Mouse (Mus musculus): ENCODE data around the gene Tulp1. TPM values are rescaled to one million over a fixed set of nuclear protein-coding genes. Genes with fewer than 3 reads are reported as not detected.

Tulp1 gene
- polyA plus RNA-seq, 1 experiment from 2014 or later, result 1.6 TPM

Other genes with a start within 250 kb of the Tulp1 start
- gene Scube3, start 223.1 kb downstream of the Tulp1 start, polyA plus RNA-seq (2015; fragmentation: Nextera tagmentation; extraction: Ambion mirVana), result 3.0 and 3.6 TPM in 2 replicates
- 43.0 and 44.6 TPM in 2 replicates for gene Zfp523, start 188.1 kb downstream of the Tulp1 start, polyA plus RNA-seq (2015; fragmentation: Nextera tagmentation; extraction: Ambion mirVana)
- gene Def6, start 157.4 kb downstream of the Tulp1 start, polyA plus RNA-seq (2015; fragmentation: Nextera tagmentation; extraction: Ambion mirVana), result 5.8 and 7.0 TPM in 2 replicates
- 1.1 TPM in 2 replicates for gene Ppard, start 132.5 kb downstream of the Tulp1 start, polyA plus RNA-seq (2015; fragmentation: Nextera tagmentation; extraction: Ambion mirVana)
- 25.0 and 25.7 TPM in 2 replicates for gene Fance, start 51.7 kb downstream of the Tulp1 start, polyA plus RNA-seq (2015; fragmentation: Nextera tagmentation; extraction: Ambion mirVana)
- gene Rpl10a, start 36.8 kb downstream of the Tulp1 start, polyA plus RNA-seq (2015; fragmentation: Nextera tagmentation; extraction: Ambion mirVana), result 287 and 323 TPM in 2 replicates
- gene Tead3, start 14.4 kb downstream of the Tulp1 start, polyA plus RNA-seq (2015; fragmentation: Nextera tagmentation; extraction: Ambion mirVana), result 1.4 and 2.0 TPM in 2 replicates
- 26.7 and 30.8 TPM in 2 replicates for gene Fkbp5, start 152.3 kb upstream of the Tulp1 start, polyA plus RNA-seq (2015; fragmentation: Nextera tagmentation; extraction: Ambion mirVana)
- gene Armc12, start 165.6 kb upstream of the Tulp1 start, polyA plus RNA-seq (2015; fragmentation: Nextera tagmentation; extraction: Ambion mirVana), result not detected in 2 replicates
- gene Clpsl2, start 184.2 kb upstream of the Tulp1 start, polyA plus RNA-seq (2015; fragmentation: Nextera tagmentation; extraction: Ambion mirVana), result not detected in 2 replicates
- not detected in 2 replicates for gene Clps, start 195.5 kb upstream of the Tulp1 start, polyA plus RNA-seq (2015; fragmentation: Nextera tagmentation; extraction: Ambion mirVana)
- gene Lhfpl5, start 210.4 kb upstream of the Tulp1 start, polyA plus RNA-seq (2015; fragmentation: Nextera tagmentation; extraction: Ambion mirVana), result 20.1 and 26.9 TPM in 2 replicates